Mouse (Mus musculus): ENCODE data around the gene 4930507D05Rik. TPM values are rescaled to one million over a fixed set of nuclear protein-coding genes. Genes with fewer than 3 reads are reported as not detected.
A peak's percentile ranks its signal among the peaks of the same experiment; 100 is the strongest.
"Not testable (repeated sequence)": the region's sequence is repeated elsewhere in the genome, so short reads cannot be mapped to it uniquely, and the experiment has no call there.

The 4930507D05Rik gene
- polyA plus RNA-seq, 1 experiment from 2014 or later: 1.5 TPM

- Histone ChIP-seq H3K27me3 (ENCODE audit: control insufficient read depth, insufficient read depth, low read length) (no peaks in the 10 kb centered on the region), H3K9me3 (ENCODE audit: control insufficient read depth, low read length) (no peaks in the 10 kb centered on the region), H3K4me3 (ENCODE audit: low read depth, low read length) (no peak overlapping the region), H3K4me1 (ENCODE audit: control insufficient read depth, insufficient read depth, low read length) (no peaks in the 10 kb centered on the region), H3K4me2 (ENCODE audit: low read depth, low read length) (no peak overlapping the region), H3K27ac (ENCODE audit: low read depth, low read length) (no peak overlapping the region), H3K36me3 (ENCODE audit: control insufficient read depth, insufficient read depth, low read length) (no peaks in the 10 kb centered on the region), H3K9ac (replicated peaks; ENCODE audit: low read depth, low read length) (no peak overlapping the region)
- 80% methylated on average over 5 of the region's 5 CpGs for WGBS
- no peak for ATAC-seq (ENCODE audit: low read depth)
These were observed 29.9 kb upstream of the 4930507D05Rik start for GRCm38 (mm10) chr10:62419422-62419821.

- H3K4me1 ChIP-seq (ENCODE audit: control insufficient read depth, insufficient read depth, low read length): no peaks in the 10 kb centered on the region
- no peak overlapping the region for H3K4me2 ChIP-seq (ENCODE audit: low read depth, low read length)
- 79% methylated on average over 6 of the region's 6 CpGs for WGBS
- no peak overlapping the region for H3K4me3 ChIP-seq (ENCODE audit: low read depth, low read length)
- no peaks in the 10 kb centered on the region for H3K27me3 ChIP-seq (ENCODE audit: control insufficient read depth, insufficient read depth, low read length)
- H3K9ac ChIP-seq (replicated peaks; ENCODE audit: low read depth, low read length): no peak overlapping the region
- H3K36me3 ChIP-seq (ENCODE audit: control insufficient read depth, insufficient read depth, low read length): no peaks in the 10 kb centered on the region
- ATAC-seq (ENCODE audit: low read depth): no peak
- no peak overlapping the region for H3K27ac ChIP-seq (ENCODE audit: low read depth, low read length)
- H3K9me3 ChIP-seq (ENCODE audit: control insufficient read depth, low read length): no peaks in the 10 kb centered on the region
These were observed 28.9 kb upstream of the 4930507D05Rik start for GRCm38 (mm10) chr10:62420399-62420798.

- Histone ChIP-seq H3K4me3 (ENCODE audit: low read depth, low read length) (no peak overlapping the region), H3K27ac (ENCODE audit: low read depth, low read length) (no peak overlapping the region), H3K9me3 (ENCODE audit: control insufficient read depth, low read length) (no peaks in the 10 kb centered on the region), H3K4me2 (ENCODE audit: low read depth, low read length) (no peak overlapping the region), H3K4me1 (ENCODE audit: control insufficient read depth, insufficient read depth, low read length) (no peaks in the 10 kb centered on the region), H3K27me3 (ENCODE audit: control insufficient read depth, insufficient read depth, low read length) (no peaks in the 10 kb centered on the region), H3K9ac (replicated peaks; ENCODE audit: low read depth, low read length) (no peak overlapping the region), H3K36me3 (ENCODE audit: control insufficient read depth, insufficient read depth, low read length) (no peaks in the 10 kb centered on the region)
- ATAC-seq (ENCODE audit: low read depth): no peak
- 86% methylated on average over 3 of the region's 3 CpGs for WGBS
These were observed 28.2 kb upstream of the 4930507D05Rik start for GRCm38 (mm10) chr10:62421127-62421526.

GRCm38 (mm10) chr10:62422255-62422654, 27.0 kb upstream of the 4930507D05Rik start, which contains the start of gene Hkdc1:
Gene Hkdc1, minus strand, starts transcription at chr10:62422491.
- WGBS: 34% methylated on average over 15 of the region's 15 CpGs
- H3K27ac ChIP-seq (ENCODE audit: low read depth, low read length): no peak within 1 kb of the TSS
- H3K36me3 ChIP-seq (ENCODE audit: control insufficient read depth, insufficient read depth, low read length): no peaks in the 10 kb centered on the region
- H3K9me3 ChIP-seq (ENCODE audit: control insufficient read depth, low read length): no peaks in the 10 kb centered on the region
- H3K4me2 ChIP-seq (ENCODE audit: low read depth, low read length): no peak within 1 kb of the TSS
- no peaks in the 10 kb centered on the region for H3K4me1 ChIP-seq (ENCODE audit: control insufficient read depth, insufficient read depth, low read length)
- H3K4me3 ChIP-seq (ENCODE audit: low read depth, low read length): no peak within 1 kb of the TSS
- ATAC-seq (ENCODE audit: low read depth): no peak
- no peaks in the 10 kb centered on the region for H3K27me3 ChIP-seq (ENCODE audit: control insufficient read depth, insufficient read depth, low read length)
- H3K9ac ChIP-seq (replicated peaks; ENCODE audit: low read depth, low read length): no peak within 1 kb of the TSS

GRCm38 (mm10) chr10:62425081-62425871, 24.0 kb upstream of the 4930507D05Rik start:
- H3K9me3 ChIP-seq (ENCODE audit: control insufficient read depth, low read length): no peaks in the 10 kb centered on the region
- ATAC-seq (ENCODE audit: low read depth): no peak
- H3K9ac ChIP-seq (replicated peaks; ENCODE audit: low read depth, low read length): no peak overlapping the region
- peaks cover 24% of the 10 kb centered on the region for H3K36me3 ChIP-seq (ENCODE audit: control insufficient read depth, insufficient read depth, low read length)
- 45% methylated on average over 9 of the region's 9 CpGs for WGBS
- H3K4me3 ChIP-seq (ENCODE audit: low read depth, low read length): no peak overlapping the region
- H3K27me3 ChIP-seq (ENCODE audit: control insufficient read depth, insufficient read depth, low read length): no peaks in the 10 kb centered on the region
- H3K27ac ChIP-seq (ENCODE audit: low read depth, low read length): no peak overlapping the region
- no peak overlapping the region for H3K4me2 ChIP-seq (ENCODE audit: low read depth, low read length)
- H3K4me1 ChIP-seq (ENCODE audit: control insufficient read depth, insufficient read depth, low read length): no peaks in the 10 kb centered on the region

GRCm38 (mm10) chr10:62430427-62430826, 18.9 kb upstream of the 4930507D05Rik start:
- Histone ChIP-seq H3K4me3 (ENCODE audit: low read depth, low read length) (no peak overlapping the region), H3K4me1 (ENCODE audit: control insufficient read depth, insufficient read depth, low read length) (no peaks in the 10 kb centered on the region), H3K4me2 (ENCODE audit: low read depth, low read length) (no peak overlapping the region), H3K9ac (replicated peaks; ENCODE audit: low read depth, low read length) (no peak overlapping the region), H3K27me3 (ENCODE audit: control insufficient read depth, insufficient read depth, low read length) (no peaks in the 10 kb centered on the region), H3K9me3 (ENCODE audit: control insufficient read depth, low read length) (no peaks in the 10 kb centered on the region), H3K27ac (ENCODE audit: low read depth, low read length) (no peak overlapping the region), H3K36me3 (ENCODE audit: control insufficient read depth, insufficient read depth, low read length) (peaks cover 64% of the 10 kb centered on the region)
- ATAC-seq (ENCODE audit: low read depth): no peak
- WGBS: 96% methylated on average over 5 of the region's 5 CpGs

- Histone ChIP-seq H3K9ac (replicated peaks; ENCODE audit: low read depth, low read length) (peak overlapping the region; percentile 83), H3K27ac (ENCODE audit: low read depth, low read length) (peak overlapping the region; percentile 87), H3K36me3 (ENCODE audit: control insufficient read depth, insufficient read depth, low read length) (peaks cover 19% of the 10 kb centered on the region), H3K9me3 (ENCODE audit: control insufficient read depth, low read length) (no peaks in the 10 kb centered on the region), H3K4me1 (ENCODE audit: control insufficient read depth, insufficient read depth, low read length) (peaks cover 14% of the 10 kb centered on the region; the same call in 1 of the 2 replicates), H3K27me3 (ENCODE audit: control insufficient read depth, insufficient read depth, low read length) (no peaks in the 10 kb centered on the region), H3K4me3 (ENCODE audit: low read depth, low read length) (peak overlapping the region; percentile 76), H3K4me2 (ENCODE audit: low read depth, low read length) (peak overlapping the region; percentile 49)
- ATAC-seq (ENCODE audit: low read depth): no peak
- 39% methylated on average over 18 of the region's 18 CpGs for WGBS
These were observed 971 bp downstream of the 4930507D05Rik start for GRCm38 (mm10) chr10:62450280-62450640.

GRCm38 (mm10) chr10:62452001-62452400, 2.7 kb downstream of the 4930507D05Rik start:
- 74% methylated on average over 11 of the region's 11 CpGs for WGBS
- H3K9me3 ChIP-seq (ENCODE audit: control insufficient read depth, low read length); H3K27ac ChIP-seq (ENCODE audit: low read depth, low read length); H3K4me3 ChIP-seq (ENCODE audit: low read depth, low read length); H3K9ac ChIP-seq (replicated peaks; ENCODE audit: low read depth, low read length); H3K27me3 ChIP-seq (ENCODE audit: control insufficient read depth, insufficient read depth, low read length); H3K4me2 ChIP-seq (ENCODE audit: low read depth, low read length); ATAC-seq (ENCODE audit: low read depth): not testable (repeated sequence)
- Histone ChIP-seq H3K4me1 (ENCODE audit: control insufficient read depth, insufficient read depth, low read length) (peaks cover 14% of the 10 kb centered on the region; the same call in 1 of the 2 replicates), H3K36me3 (ENCODE audit: control insufficient read depth, insufficient read depth, low read length) (peaks cover 14% of the 10 kb centered on the region)

GRCm38 (mm10) chr10:62461321-62461720, 12.0 kb downstream of the 4930507D05Rik start:
- H3K4me1 ChIP-seq (ENCODE audit: control insufficient read depth, insufficient read depth, low read length): no peaks in the 10 kb centered on the region
- H3K4me3 ChIP-seq (ENCODE audit: low read depth, low read length): no peak overlapping the region
- no peak overlapping the region for H3K4me2 ChIP-seq (ENCODE audit: low read depth, low read length)
- peaks cover 20% of the 10 kb centered on the region for H3K36me3 ChIP-seq (ENCODE audit: control insufficient read depth, insufficient read depth, low read length)
- H3K9me3 ChIP-seq (ENCODE audit: control insufficient read depth, low read length): no peaks in the 10 kb centered on the region
- no peak overlapping the region for H3K27ac ChIP-seq (ENCODE audit: low read depth, low read length)
- H3K9ac ChIP-seq (replicated peaks; ENCODE audit: low read depth, low read length): no peak overlapping the region
- H3K27me3 ChIP-seq (ENCODE audit: control insufficient read depth, insufficient read depth, low read length): no peaks in the 10 kb centered on the region
- no peak for ATAC-seq (ENCODE audit: low read depth)
